Mouse (Mus musculus): ENCODE data around the gene Dhrs11. TPM values are rescaled to one million over a fixed set of nuclear protein-coding genes. Genes with fewer than 3 reads are reported as not detected.

Gene Dhrs11
- polyA plus RNA-seq, 1 experiment from 2014 or later: 13.8 TPM

DNA sequence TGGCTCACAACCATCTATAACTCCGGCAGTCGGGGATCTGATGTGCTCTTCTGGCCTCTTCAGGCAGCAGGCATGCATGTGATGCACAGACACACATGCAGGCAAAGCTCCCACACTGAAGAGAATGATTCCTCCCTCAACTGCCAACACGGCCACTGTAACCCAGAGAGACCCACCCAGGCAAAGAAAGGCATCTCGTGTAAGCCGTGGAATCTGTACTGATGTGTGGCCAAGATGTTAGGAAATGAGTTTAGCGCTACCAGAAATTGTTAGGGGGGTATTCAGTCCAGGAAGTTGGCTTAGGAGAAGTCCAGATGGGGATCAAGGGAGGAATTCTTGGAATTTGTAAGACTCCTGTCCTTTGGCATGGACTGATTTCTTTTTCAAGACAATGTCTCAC lies 38.4 kb downstream of the Dhrs11 start:
- Histone ChIP-seq H3K4me2 (ENCODE audit: low read depth) (no peak overlapping the region), H3K9ac (ENCODE audit: low read length) (no peak overlapping the region), H3K9me3 (ENCODE audit: control insufficient read depth, low read length) (no peaks in the 10 kb centered on the region), H3K4me3 (ENCODE audit: low read depth, low read length) (no peak overlapping the region), H3K27me3 (ENCODE audit: control insufficient read depth, insufficient read depth, low read length) (no peaks in the 10 kb centered on the region), H3K36me3 (ENCODE audit: control insufficient read depth, insufficient read depth, low read length) (no peaks in the 10 kb centered on the region), H3K27ac (ENCODE audit: low read depth, low read length) (no peak overlapping the region), H3K4me1 (ENCODE audit: control insufficient read depth, insufficient read depth, low read length) (peaks cover 3% of the 10 kb centered on the region; the same call in 1 of the 2 replicates)
- ATAC-seq (ENCODE audit: insufficient read depth, low FRiP score, low TSS enrichment): no peak
- no peak for DNase-seq (ENCODE audit: low spot score)
- WGBS: 63% methylated on average over 6 of the region's 6 CpGs

DNA sequence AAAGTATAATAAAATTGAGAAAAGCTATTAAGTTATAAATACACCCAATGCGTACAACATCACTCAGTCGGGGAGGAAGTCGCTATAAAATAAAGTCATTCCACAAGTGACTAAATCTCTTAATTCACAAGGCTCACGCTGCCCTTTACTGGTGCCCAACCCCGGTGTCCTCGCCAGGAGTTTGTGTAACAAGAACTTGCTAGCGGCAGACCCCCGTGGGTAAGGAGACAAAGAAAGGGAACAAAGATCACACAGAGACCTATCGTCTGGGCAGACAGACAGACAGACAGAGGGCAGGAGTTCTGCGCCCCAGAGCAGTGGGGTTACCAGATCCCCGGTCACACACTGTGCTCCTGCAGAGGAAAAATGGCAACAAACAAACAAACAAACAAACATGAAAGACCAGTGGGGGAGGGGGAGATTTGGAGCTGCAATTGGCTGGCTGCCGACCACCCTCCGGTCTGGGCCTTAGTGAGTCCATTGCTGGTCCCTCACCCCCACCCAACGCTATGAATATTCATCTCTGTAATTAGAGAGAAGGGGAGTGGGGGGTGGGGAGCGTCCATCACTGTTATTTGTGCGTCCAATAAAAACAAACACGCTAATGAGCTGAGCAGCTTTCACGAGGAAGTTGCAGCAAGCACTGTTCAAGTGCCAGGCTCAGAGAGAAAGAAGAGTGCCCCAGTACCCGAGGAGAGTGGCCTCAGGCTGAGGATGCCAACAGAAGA lies 48.5 kb downstream of the Dhrs11 start:
- no peak overlapping the region for H3K27ac ChIP-seq (ENCODE audit: low read depth, low read length)
- H3K27me3 ChIP-seq (ENCODE audit: control insufficient read depth, insufficient read depth, low read length): no peaks in the 10 kb centered on the region
- no peaks in the 10 kb centered on the region for H3K36me3 ChIP-seq (ENCODE audit: control insufficient read depth, insufficient read depth, low read length)
- no peak overlapping the region for H3K4me3 ChIP-seq (ENCODE audit: low read depth, low read length)
- no peak for ATAC-seq (ENCODE audit: insufficient read depth, low FRiP score, low TSS enrichment)
- H3K9me3 ChIP-seq (ENCODE audit: control insufficient read depth, low read length): no peaks in the 10 kb centered on the region
- H3K4me2 ChIP-seq (ENCODE audit: low read depth): no peak overlapping the region
- H3K9ac ChIP-seq (ENCODE audit: low read length): no peak overlapping the region
- DNase-seq (ENCODE audit: low spot score): no peak
- H3K4me1 ChIP-seq (ENCODE audit: control insufficient read depth, insufficient read depth, low read length): peaks cover 5% of the 10 kb centered on the region
- 4% methylated on average over 19 of the region's 19 CpGs for WGBS

DNA sequence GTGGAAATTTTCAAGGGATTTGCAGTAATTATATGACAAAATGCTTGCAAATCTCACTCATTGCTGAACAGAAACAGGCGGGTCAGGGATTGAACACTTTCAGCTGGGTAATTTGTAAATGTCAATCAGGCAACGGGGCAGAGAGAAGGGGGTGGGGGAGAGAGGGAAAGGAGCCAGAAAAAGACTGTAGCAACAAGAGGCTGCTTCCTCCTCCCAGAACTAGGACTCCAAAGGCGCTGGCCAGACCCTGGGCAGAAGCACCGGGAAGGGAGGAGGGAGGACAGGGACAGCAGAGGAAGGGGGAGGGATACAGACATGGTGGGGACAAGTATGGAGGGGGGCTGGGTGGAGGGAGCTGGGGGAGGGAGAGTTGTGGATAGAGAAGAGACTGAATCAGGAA lies 53.2 kb downstream of the Dhrs11 start:
- Histone ChIP-seq H3K27me3 (ENCODE audit: control insufficient read depth, insufficient read depth, low read length) (no peaks in the 10 kb centered on the region), H3K4me2 (ENCODE audit: low read depth) (no peak overlapping the region), H3K4me3 (ENCODE audit: low read depth, low read length) (no peak overlapping the region), H3K9me3 (ENCODE audit: control insufficient read depth, low read length) (no peaks in the 10 kb centered on the region), H3K36me3 (ENCODE audit: control insufficient read depth, insufficient read depth, low read length) (no peaks in the 10 kb centered on the region), H3K4me1 (ENCODE audit: control insufficient read depth, insufficient read depth, low read length) (peaks cover 5% of the 10 kb centered on the region), H3K9ac (ENCODE audit: low read length) (no peak overlapping the region), H3K27ac (ENCODE audit: low read depth, low read length) (0 out of 2 replicates have a peak overlapping the region, but pooled peaks have one; percentile 11)
- DNase-seq (ENCODE audit: low spot score): peak; percentile 45
- no peak for ATAC-seq (ENCODE audit: insufficient read depth, low FRiP score, low TSS enrichment)
- whole genome bisulfite sequencing: 7% methylated on average over 4 of the region's 4 CpGs

DNA sequence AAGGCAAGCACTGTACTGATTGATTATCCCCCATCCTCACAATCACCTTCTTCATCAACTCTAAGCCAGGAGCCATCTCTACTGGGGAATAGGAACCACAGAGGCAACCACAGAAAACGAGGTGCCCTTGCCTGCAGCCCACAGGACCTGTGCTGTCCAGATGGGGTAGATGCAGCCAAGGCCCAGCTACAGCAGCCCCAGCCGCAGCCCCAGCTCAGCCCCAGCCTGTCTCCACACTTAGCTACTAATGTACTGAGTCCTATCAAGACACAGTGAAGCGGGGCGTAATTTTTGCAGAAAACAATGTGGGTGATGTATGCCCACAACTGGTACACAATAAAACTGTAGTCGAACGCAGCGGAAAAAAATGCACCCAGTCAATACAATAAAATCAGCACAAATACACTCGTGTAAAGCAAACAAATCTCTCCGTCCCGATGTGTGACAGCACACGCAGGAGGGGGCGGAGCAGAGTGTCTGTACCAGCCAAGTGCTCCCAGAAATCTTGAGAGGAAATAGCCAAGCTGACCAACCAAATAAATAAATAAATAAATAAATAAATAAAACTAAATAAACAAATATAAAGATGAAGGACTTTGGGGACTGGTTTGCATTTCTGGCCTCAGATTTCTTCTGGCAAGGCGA lies 53.8 kb downstream of the Dhrs11 start:
- ATAC-seq (ENCODE audit: insufficient read depth, low FRiP score, low TSS enrichment) (no peak), DNase-seq (ENCODE audit: low spot score) (no peak)
- no peaks in the 10 kb centered on the region for H3K36me3 ChIP-seq (ENCODE audit: control insufficient read depth, insufficient read depth, low read length)
- H3K4me3 ChIP-seq (ENCODE audit: low read depth, low read length): no peak overlapping the region
- H3K9ac ChIP-seq (ENCODE audit: low read length): no peak overlapping the region
- peaks cover 2% of the 10 kb centered on the region for H3K4me1 ChIP-seq (ENCODE audit: control insufficient read depth, insufficient read depth, low read length)
- H3K9me3 ChIP-seq (ENCODE audit: control insufficient read depth, low read length): no peaks in the 10 kb centered on the region
- H3K27me3 ChIP-seq (ENCODE audit: control insufficient read depth, insufficient read depth, low read length): no peaks in the 10 kb centered on the region
- WGBS: 60% methylated on average over 13 of the region's 13 CpGs
- no peak overlapping the region for H3K27ac ChIP-seq (ENCODE audit: low read depth, low read length)
- H3K4me2 ChIP-seq (ENCODE audit: low read depth): no peak overlapping the region

Other genes with a start within 250 kb of the Dhrs11 start
- 11.0 and 14.0 TPM in 2 replicates for gene Mrm1, start 9.5 kb downstream of the Dhrs11 start, polyA plus RNA-seq (2014; fragmentation: Nextera tagmentation; extraction: Ambion mirVana)
- 71.1 and 73.7 TPM in 2 replicates for gene Ggnbp2, start 41.8 kb upstream of the Dhrs11 start, polyA plus RNA-seq (2014; fragmentation: Nextera tagmentation; extraction: Ambion mirVana)
- gene Myo19, start 51.2 kb upstream of the Dhrs11 start, polyA plus RNA-seq (2014; fragmentation: Nextera tagmentation; extraction: Ambion mirVana): 9.2 TPM in 2 replicates
- 3.6 and 3.8 TPM in 2 replicates for gene Pigw, start 51.3 kb upstream of the Dhrs11 start, polyA plus RNA-seq (2014; fragmentation: Nextera tagmentation; extraction: Ambion mirVana)
- 70.1 and 71.3 TPM in 2 replicates for gene Znhit3, start 87.4 kb upstream of the Dhrs11 start, polyA plus RNA-seq (2014; fragmentation: Nextera tagmentation; extraction: Ambion mirVana)
- 2.0 and 2.9 TPM in 2 replicates for gene Car4, start 128.8 kb upstream of the Dhrs11 start, polyA plus RNA-seq (2014; fragmentation: Nextera tagmentation; extraction: Ambion mirVana)

Measured in neural tube, embryonic 11.5 days (tissue).